Mouse (Mus musculus): ENCODE measurements at regions not wholly inside any gene's neighbourhood (a gene's known extent, or its start where the extent isn't known, plus 50 kb on each side); places are given as distances from the start of the nearest gene placed in this dataset.

- DNase-seq, result no peak
These were observed 97.7 kb upstream of the Sall1 start for GRCm38 (mm10) chr8:89141529-89142235.

GRCm38 (mm10) chr8:89139876-89140275 is 95.9 kb upstream of the Sall1 start:
- no peak for DNase-seq

- DNase-seq, result no peak
These were observed 94.6 kb upstream of the Sall1 start for GRCm38 (mm10) chr8:89138416-89139125.

GRCm38 (mm10) chr8:89134581-89135484 is 90.9 kb upstream of the Sall1 start:
- no peak for DNase-seq

GRCm38 (mm10) chr8:89134058-89134457 is 90.1 kb upstream of the Sall1 start:
- DNase-seq, result no peak

GRCm38 (mm10) chr8:89121051-89121450 is 77.1 kb upstream of the Sall1 start:
- no peak for DNase-seq

GRCm38 (mm10) chr8:89107895-89108660 is 64.1 kb upstream of the Sall1 start:
- no peak for DNase-seq

- no peak for DNase-seq
These were observed 62.4 kb upstream of the Sall1 start for GRCm38 (mm10) chr8:89106346-89106745.

GRCm38 (mm10) chr8:89097396-89097795 is 53.4 kb upstream of the Sall1 start:
- no peak for DNase-seq

Measured in lung, postnatal 10 days (tissue).